Mouse (Mus musculus) erythroblast, adult 5-6 weeks (primary cell): Measurements from ENCODE around the gene Sec24a. TPM values are rescaled to one million over a fixed set of nuclear protein-coding genes. Genes with fewer than 3 reads are reported as not detected.
"Not testable (repeated sequence)": the region's sequence is repeated elsewhere in the genome, so short reads cannot be mapped to it uniquely, and the experiment has no call there.

Experiments
- ATAC-seq: replicated peaks from 2 replicates; pipeline ENCODE4 v1.8.0; 2016; ENCODE audit warnings: moderate number of reproducible peaks, mild to moderate bottlenecking, moderate TSS enrichment, inconsistent platforms; ENCODE audit not compliant: poor library complexity, low FRiP score, severe bottlenecking
- total RNA-seq, 2 experiments: library from RNA; stranded (forward) in 1 of 2; stranded (reverse) in 1 of 2; fragments of 150-400 nt in 1 of 2; fragments of 200-764, 138-1000 nt in 1 of 2; gene quantifications; 2 replicates each; pipeline versions ENCODE4 v1.2.3 to v1.2.4; 2015 to 2017; ENCODE audit warnings: low replicate concordance in 2 of 2

The Sec24a gene
- total RNA-seq (2015; ENCODE audit: low replicate concordance) (4.2 and 7.3 TPM in 2 replicates), total RNA-seq (2017; ENCODE audit: low replicate concordance) (2.0 and 2.6 TPM in 2 replicates)

GRCm38 (mm10) chr11:51763213-51763907 lies at the start of gene Sec24a, which contains the start of gene Sar1b:
TSS of gene Sec24a (minus strand) at chr11:51763634.
TSS of gene Sar1b (plus strand) at chr11:51763687.
- peak; percentile 99 for ATAC-seq

- ATAC-seq, result no peak
These were observed 48.6 kb upstream of the Sec24a start for GRCm38 (mm10) chr11:51812022-51812546.

- no peak for ATAC-seq
These were observed 47.8 kb upstream of the Sec24a start for GRCm38 (mm10) chr11:51811230-51811629.

- no peak for ATAC-seq
These were observed 46.3 kb upstream of the Sec24a start for GRCm38 (mm10) chr11:51809632-51810224.

- no peak for ATAC-seq
These were observed 43.9 kb upstream of the Sec24a start for GRCm38 (mm10) chr11:51807108-51807879.

GRCm38 (mm10) chr11:51805221-51805981 lies 42.0 kb upstream of the Sec24a start:
- ATAC-seq, result peak; percentile 83

GRCm38 (mm10) chr11:51800634-51801325 lies 37.3 kb upstream of the Sec24a start:
- no peak for ATAC-seq

GRCm38 (mm10) chr11:51796272-51796671 lies 32.8 kb upstream of the Sec24a start:
- ATAC-seq, result no peak

GRCm38 (mm10) chr11:51790662-51791061 lies 27.2 kb upstream of the Sec24a start:
- no peak for ATAC-seq

- ATAC-seq, result not testable (repeated sequence)
These were observed 26.3 kb upstream of the Sec24a start for GRCm38 (mm10) chr11:51789735-51790134.

- ATAC-seq, result peak; percentile 74
These were observed 22.5 kb upstream of the Sec24a start for GRCm38 (mm10) chr11:51785926-51786325.

GRCm38 (mm10) chr11:51782721-51783120 lies 19.3 kb upstream of the Sec24a start:
- no peak for ATAC-seq

GRCm38 (mm10) chr11:51780773-51781267 lies 17.4 kb upstream of the Sec24a start:
- ATAC-seq, result no peak

- no peak for ATAC-seq
These were observed 14.0 kb upstream of the Sec24a start for GRCm38 (mm10) chr11:51777478-51777877.

- ATAC-seq, result no peak
These were observed 12.1 kb upstream of the Sec24a start for GRCm38 (mm10) chr11:51775507-51775906.

GRCm38 (mm10) chr11:51768296-51768695 lies 4.9 kb upstream of the Sec24a start:
- no peak for ATAC-seq

- ATAC-seq, result no peak
These were observed 4.3 kb upstream of the Sec24a start for GRCm38 (mm10) chr11:51767579-51768220.

GRCm38 (mm10) chr11:51764816-51765215 lies 1.4 kb upstream of the Sec24a start:
- ATAC-seq, result no peak
